Mouse (Mus musculus) liver, postnatal 0 days (tissue): ENCODE results near the gene Tmem63c. TPM values are rescaled to one million over a fixed set of nuclear protein-coding genes. Genes with fewer than 3 reads are reported as not detected.

Experiments
- ATAC-seq: fragments of 200-750 bp; cut with Nextera tagmentation; 2 replicates; pipeline ENCODE4 v1.8.0; 2017; ENCODE audit warnings: mild to moderate bottlenecking, moderate library complexity
- DNase-seq: peaks from one replicate; pipeline ENCODE4 v3.0.0-alpha.2; 2016
- H3K27ac ChIP-seq: fragments of 300-500 bp; sonication (generic); 2 replicates; pipeline ENCODE4 v1.5.1; 2014; ENCODE audit warnings: antibody characterized with exemption, moderate library complexity, mild to moderate bottlenecking, low read depth
- H3K27me3 ChIP-seq: fragments of 300-500 bp; sonication (generic); 2 replicates; pipeline ENCODE4 v1.6.1; 2014; ENCODE audit warnings: low read length, control low read depth, mixed read lengths; ENCODE audit not compliant: insufficient read depth
- H3K36me3 ChIP-seq: fragments of 300-500 bp; sonication (generic); replicated peaks from 2 replicates; pipeline ENCODE4 v1.6.1; 2014; ENCODE audit warnings: mild to moderate bottlenecking, control low read depth, low read length, moderate library complexity, mixed read lengths; ENCODE audit not compliant: insufficient read depth
- H3K4me1 ChIP-seq: fragments of 300-500 bp; sonication (generic); 2 replicates; pipeline ENCODE4 v1.6.1; 2014; ENCODE audit warnings: antibody characterized with exemption, mild to moderate bottlenecking, control low read depth; ENCODE audit not compliant: insufficient read depth
- H3K4me2 ChIP-seq: fragments of 300-500 bp; sonication (generic); 2 replicates; pipeline ENCODE4 v1.6.1; 2014; ENCODE audit warnings: low read depth, mild to moderate bottlenecking, low read length, moderate library complexity, mixed read lengths
- H3K4me3 ChIP-seq: fragments of 300-500 bp; sonication (generic); 2 replicates; pipeline ENCODE4 v1.5.1; 2014; ENCODE audit warnings: low read depth, low read length
- H3K9ac ChIP-seq: fragments of 300-500 bp; sonication (generic); replicated peaks from 2 replicates; pipeline ENCODE4 v1.6.1; 2014; ENCODE audit warnings: mild to moderate bottlenecking, moderate library complexity
- H3K9me3 ChIP-seq: fragments of 300-500 bp; sonication (generic); 2 replicates; pipeline ENCODE4 v1.6.1; 2016; ENCODE audit warnings: mild to moderate bottlenecking, control low read depth, low read length, mixed read lengths
- CTCF ChIP-seq: sonication (generic); IDR thresholded peaks from 2 replicates; pipeline ENCODE4 v1.5.1; 2016; ENCODE audit warnings: antibody characterized with exemption, low read depth
- EP300 ChIP-seq: IDR thresholded peaks from 2 replicates; pipeline ENCODE4 v1.6.1; 2016; ENCODE audit warnings: antibody characterized with exemption, low read depth, mild to moderate bottlenecking
- WGBS: fragments of 180-500 bp; shearing (Covaris S2); extraction: QIAGEN DNeasy Blood & Tissue Kit; methylation state at CpG from one replicate; pipeline ENCODE4 v1.1.7; 2014; ENCODE audit not compliant: insufficient replicate concordance; 5-methylcytosine and 5-hydroxymethylcytosine counted together
- polyA plus RNA-seq: library from polyadenylated mRNA; unstranded; fragments of >200 nt; fragmentation: Nextera tagmentation; extraction: Ambion mirVana; gene quantifications from 2 replicates; pipeline ENCODE4 v1.2.1, GENCODE M21; 2015

The Tmem63c gene
- polyA plus RNA-seq, 1 experiment from 2014 or later, result not detected

GRCm38 (mm10) chr12:87082797-87083196, 61.7 kb downstream of the Tmem63c start:
- no peaks in the 10 kb centered on the region for H3K27me3 ChIP-seq
- no peaks in the 10 kb centered on the region for H3K4me1 ChIP-seq
- H3K4me2 ChIP-seq, result no peak overlapping the region
- 67% methylated on average over 8 of the region's 8 CpGs for WGBS
- no peaks in the 10 kb centered on the region for H3K9me3 ChIP-seq
- no peaks in the 10 kb centered on the region for H3K36me3 ChIP-seq
- ATAC-seq (no peak), DNase-seq (no peak)
- H3K27ac ChIP-seq, result no peak overlapping the region
- H3K4me3 ChIP-seq, result no peak overlapping the region
- TF ChIP-seq EP300, result no peak
- TF ChIP-seq CTCF, result no peak
- H3K9ac ChIP-seq, result no peak overlapping the region

DNA sequence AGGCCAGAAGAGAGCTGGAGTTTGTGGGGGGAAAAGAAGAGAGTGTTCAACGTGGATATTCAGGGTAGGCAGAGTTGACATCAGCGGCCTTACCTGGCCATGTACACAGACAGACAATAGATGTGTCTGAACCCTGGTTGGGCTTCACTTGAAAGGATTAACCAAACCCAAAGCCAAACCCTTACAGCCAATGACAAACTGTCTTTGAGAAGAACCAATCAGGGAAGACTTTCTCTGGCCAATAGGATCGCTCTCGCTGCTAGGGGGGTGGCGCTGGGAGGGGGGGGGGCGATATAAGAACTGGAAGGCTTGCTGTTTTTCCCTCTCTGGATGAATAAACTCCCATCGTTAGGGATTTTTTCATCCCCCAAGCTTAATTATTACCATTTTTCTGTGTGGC, 66.1 kb downstream of the Tmem63c start:
- no peaks in the 10 kb centered on the region for H3K36me3 ChIP-seq
- H3K4me1 ChIP-seq, result peaks cover 2% of the 10 kb centered on the region; the same call in 1 of the 2 replicates
- H3K27ac ChIP-seq, result no peak overlapping the region
- H3K27me3 ChIP-seq, result no peaks in the 10 kb centered on the region
- H3K4me3 ChIP-seq, result no peak overlapping the region
- 66% methylated on average over 7 of the region's 7 CpGs for WGBS
- no peak overlapping the region for H3K4me2 ChIP-seq
- H3K9ac ChIP-seq, result no peak overlapping the region
- ATAC-seq (no peak), DNase-seq (no peak)
- H3K9me3 ChIP-seq, result no peaks in the 10 kb centered on the region
- TF ChIP-seq CTCF (no peak), EP300 (no peak)

DNA sequence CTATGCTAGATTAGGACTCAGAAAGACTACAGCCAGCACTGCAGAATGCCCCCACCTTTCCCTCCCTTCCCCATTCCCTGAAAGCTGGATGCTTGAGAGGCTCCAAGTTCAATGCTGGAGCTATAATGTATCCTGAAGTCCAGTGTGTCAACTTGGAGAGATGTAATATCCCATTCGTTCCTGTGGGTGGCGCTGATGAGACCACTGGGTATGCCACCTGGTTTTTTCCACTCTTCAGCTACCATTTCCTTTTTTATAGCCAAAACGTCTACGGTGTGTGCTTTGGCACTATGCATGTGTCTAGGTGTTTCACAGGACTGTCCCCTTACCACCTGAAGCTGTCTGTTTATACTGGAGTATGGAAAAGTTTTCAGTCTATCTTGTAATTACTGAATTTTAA, 67.2 kb downstream of the Tmem63c start:
- H3K4me2 ChIP-seq, result no peak overlapping the region
- no peaks in the 10 kb centered on the region for H3K9me3 ChIP-seq
- ATAC-seq, result no peak
- WGBS, result 32% methylated on average over 4 of the region's 4 CpGs
- no peaks in the 10 kb centered on the region for H3K27me3 ChIP-seq
- no peaks in the 10 kb centered on the region for H3K36me3 ChIP-seq
- no peak overlapping the region for H3K4me3 ChIP-seq
- H3K4me1 ChIP-seq, result peaks cover 2% of the 10 kb centered on the region; the same call in 1 of the 2 replicates
- peak; percentile 50 for TF ChIP-seq CTCF
- no peak for TF ChIP-seq EP300
- no peak for DNase-seq
- H3K27ac ChIP-seq, result no peak overlapping the region
- H3K9ac ChIP-seq, result no peak overlapping the region

DNA sequence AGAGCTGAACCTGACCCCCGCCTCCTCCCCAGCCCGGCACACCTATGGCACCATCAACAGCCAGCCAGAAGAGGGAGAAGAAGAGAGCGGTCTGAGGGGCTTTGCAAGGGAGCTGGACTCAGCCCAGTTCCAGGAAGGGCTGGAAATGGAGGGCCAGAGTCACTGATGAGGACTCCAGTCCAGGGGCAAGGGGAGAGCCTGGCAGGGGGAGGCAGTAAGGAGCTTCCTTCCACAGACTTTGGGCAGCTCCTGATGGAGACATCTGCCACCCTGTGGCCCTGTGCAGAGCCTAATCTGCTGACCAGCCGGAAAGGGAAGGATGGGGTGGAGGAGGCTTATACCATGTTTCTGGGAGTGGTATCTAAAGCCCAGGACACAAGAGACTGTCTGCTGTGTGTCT, 68.1 kb downstream of the Tmem63c start:
- ATAC-seq, result no peak
- Histone ChIP-seq H3K27ac (no peak overlapping the region), H3K9me3 (no peaks in the 10 kb centered on the region)

DNA sequence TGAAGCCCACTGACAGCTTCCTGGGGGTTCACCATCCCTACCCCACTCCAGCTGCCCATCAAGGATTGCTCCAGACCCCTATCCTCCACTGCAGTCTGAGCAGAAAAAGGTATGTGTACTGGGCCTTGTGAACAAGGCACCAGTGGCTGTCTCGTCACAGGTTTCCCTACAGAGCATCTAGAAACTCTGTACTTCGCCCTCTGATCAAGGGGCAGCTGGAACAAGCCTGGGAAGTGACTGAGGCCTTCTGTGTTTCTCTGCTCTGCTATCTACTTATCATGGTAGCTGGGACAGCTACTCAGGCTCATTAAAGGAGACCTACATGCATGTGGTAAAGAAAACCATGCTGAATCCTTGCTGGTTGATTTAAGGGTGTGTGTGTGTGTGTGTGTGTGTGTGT, 68.6 kb downstream of the Tmem63c start:
- Histone ChIP-seq H3K4me2 (no peak overlapping the region), H3K4me3 (no peak overlapping the region), H3K9ac (no peak overlapping the region), H3K4me1 (peaks cover 2% of the 10 kb centered on the region; the same call in 1 of the 2 replicates), H3K27ac (no peak overlapping the region), H3K36me3 (no peaks in the 10 kb centered on the region), H3K9me3 (no peaks in the 10 kb centered on the region), H3K27me3 (no peaks in the 10 kb centered on the region)
- DNase-seq (no peak), ATAC-seq (peak; percentile 40; the same call in 1 of the 2 replicates)
- WGBS, result 61% methylated on average over 2 of the region's 2 CpGs
- no peak for TF ChIP-seq EP300
- no peak for TF ChIP-seq CTCF

More for the DNA sequence above, 68.1 kb downstream of the Tmem63c start:
- H3K4me3 ChIP-seq, result no peak overlapping the region
- no peaks in the 10 kb centered on the region for H3K36me3 ChIP-seq
- no peaks in the 10 kb centered on the region for H3K27me3 ChIP-seq
- no peak for DNase-seq
- H3K4me1 ChIP-seq, result peaks cover 2% of the 10 kb centered on the region; the same call in 1 of the 2 replicates
- WGBS, result 68% methylated on average over 3 of the region's 4 CpGs
- no peak overlapping the region for H3K4me2 ChIP-seq
- TF ChIP-seq EP300, result no peak
- no peak for TF ChIP-seq CTCF
- H3K9ac ChIP-seq, result no peak overlapping the region

DNA sequence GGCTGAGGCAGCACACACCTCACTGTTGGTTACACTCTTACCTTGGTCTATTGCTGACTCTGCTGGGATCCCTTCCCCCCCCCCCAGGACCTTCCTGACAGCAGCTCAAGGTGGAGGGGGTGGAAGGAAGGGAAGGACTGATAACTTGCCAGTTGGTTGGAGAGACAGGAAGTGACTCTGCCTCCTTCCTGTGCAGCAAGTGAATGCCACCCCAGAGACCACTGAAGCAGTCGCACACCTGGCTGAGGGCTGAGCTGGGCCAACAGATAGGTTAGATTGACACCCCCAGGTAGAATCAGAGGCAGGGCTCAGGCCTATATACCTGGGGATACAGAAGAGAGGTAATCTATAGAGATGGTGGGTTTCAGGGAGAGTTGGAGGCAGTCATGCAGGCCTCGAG, 70.8 kb downstream of the Tmem63c start:
- no peak overlapping the region for H3K9ac ChIP-seq
- no peak overlapping the region for H3K4me2 ChIP-seq
- no peaks in the 10 kb centered on the region for H3K36me3 ChIP-seq
- TF ChIP-seq EP300, result no peak
- TF ChIP-seq CTCF, result no peak
- DNase-seq (no peak), ATAC-seq (no peak)
- no peak overlapping the region for H3K27ac ChIP-seq
- peaks cover 2% of the 10 kb centered on the region; the same call in 1 of the 2 replicates for H3K4me1 ChIP-seq
- no peaks in the 10 kb centered on the region for H3K9me3 ChIP-seq
- H3K4me3 ChIP-seq, result no peak overlapping the region
- WGBS, result 41% methylated on average over 2 of the region's 2 CpGs
- no peaks in the 10 kb centered on the region for H3K27me3 ChIP-seq

DNA sequence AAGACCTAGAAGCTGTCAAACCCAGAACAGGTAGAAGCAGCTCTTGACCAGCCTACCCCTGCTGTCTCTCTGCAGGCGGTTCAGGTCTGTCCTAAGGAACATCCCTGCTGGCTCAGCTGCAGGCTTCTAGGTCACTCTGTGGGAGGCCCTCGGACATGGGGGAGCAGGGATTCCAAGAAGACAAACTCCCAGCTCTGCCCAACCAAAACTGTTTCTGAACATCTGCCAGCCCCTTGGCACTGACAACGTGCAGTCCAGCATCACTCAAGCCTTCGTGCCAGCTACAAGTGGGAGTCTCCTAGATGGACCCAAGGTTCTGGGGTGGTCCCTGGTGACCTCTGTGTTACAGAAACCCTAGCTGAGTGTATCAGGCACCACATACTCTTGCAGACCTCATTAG, 72.1 kb downstream of the Tmem63c start:
- H3K9ac ChIP-seq, result no peak overlapping the region
- ATAC-seq (no peak), DNase-seq (no peak)
- WGBS, result 74% methylated on average over 4 of the region's 4 CpGs
- H3K27me3 ChIP-seq, result no peaks in the 10 kb centered on the region
- H3K4me1 ChIP-seq, result peaks cover 2% of the 10 kb centered on the region; the same call in 1 of the 2 replicates
- TF ChIP-seq CTCF, result no peak
- TF ChIP-seq EP300, result no peak
- no peak overlapping the region for H3K4me2 ChIP-seq
- no peak overlapping the region for H3K4me3 ChIP-seq
- H3K36me3 ChIP-seq, result no peaks in the 10 kb centered on the region
- no peak overlapping the region for H3K27ac ChIP-seq
- H3K9me3 ChIP-seq, result no peaks in the 10 kb centered on the region
